Mouse (Mus musculus) kidney, adult 11 months (tissue): ENCODE results near the gene Haus8.
A peak's percentile ranks its signal among the peaks of the same experiment; 100 is the strongest.
"Not testable (repeated sequence)": the region's sequence is repeated elsewhere in the genome, so short reads cannot be mapped to it uniquely, and the experiment has no call there.

Experiments
- DNase-seq: peaks from one replicate; pipeline ENCODE4 v3.0.0; 2022

Haus8 gene

DNA sequence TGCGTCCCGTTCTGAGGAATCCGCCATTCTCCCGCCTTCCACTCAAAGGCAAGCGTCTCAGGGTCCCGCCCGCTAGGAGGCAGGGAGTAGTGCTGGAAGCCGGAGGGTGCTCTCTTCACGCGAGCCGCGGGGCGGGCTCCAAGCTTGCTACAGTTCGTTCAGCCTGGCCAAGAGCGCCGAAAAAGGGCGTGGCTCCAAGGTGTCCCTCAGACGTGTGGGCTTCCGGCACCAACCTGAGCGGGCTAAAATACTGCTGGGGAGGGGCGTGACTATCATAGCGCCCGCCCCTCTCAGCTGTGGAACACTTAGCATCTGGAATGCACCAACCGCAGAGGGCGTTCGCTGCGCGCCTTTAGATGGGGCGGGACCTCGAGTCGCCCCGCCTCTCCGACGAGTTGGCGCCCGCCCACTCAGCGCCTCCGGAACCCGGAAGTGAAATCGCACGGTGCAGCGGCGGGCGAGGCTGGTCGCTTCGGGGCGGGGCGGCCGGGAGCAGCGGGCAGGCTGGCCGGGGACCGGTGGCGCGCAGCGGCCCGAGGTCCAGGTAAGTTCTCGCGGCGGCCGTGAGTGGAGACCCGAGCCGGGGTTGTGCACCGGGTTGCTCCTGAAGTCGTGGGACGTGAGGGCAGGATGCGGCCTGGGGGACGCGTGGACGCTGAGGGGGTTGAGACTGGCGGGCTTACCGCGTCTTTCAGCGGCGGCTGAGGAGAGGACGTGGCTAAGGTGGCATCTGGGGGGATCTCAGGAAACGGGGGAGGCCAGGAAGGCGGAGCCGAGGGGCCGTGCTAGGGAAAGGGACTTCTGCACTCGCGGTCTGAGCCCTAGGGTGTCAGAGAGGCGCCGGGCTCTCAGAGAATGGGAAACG lies at the start of gene Haus8, which contains the start of gene Myo9b:
Gene Haus8 (minus strand): TSS at position 649 of the 865 bp plus-strand sequence.
Gene Myo9b (plus strand): TSS at position 429 of the 865 bp plus-strand sequence.
- peak; percentile 99 for DNase-seq

DNA sequence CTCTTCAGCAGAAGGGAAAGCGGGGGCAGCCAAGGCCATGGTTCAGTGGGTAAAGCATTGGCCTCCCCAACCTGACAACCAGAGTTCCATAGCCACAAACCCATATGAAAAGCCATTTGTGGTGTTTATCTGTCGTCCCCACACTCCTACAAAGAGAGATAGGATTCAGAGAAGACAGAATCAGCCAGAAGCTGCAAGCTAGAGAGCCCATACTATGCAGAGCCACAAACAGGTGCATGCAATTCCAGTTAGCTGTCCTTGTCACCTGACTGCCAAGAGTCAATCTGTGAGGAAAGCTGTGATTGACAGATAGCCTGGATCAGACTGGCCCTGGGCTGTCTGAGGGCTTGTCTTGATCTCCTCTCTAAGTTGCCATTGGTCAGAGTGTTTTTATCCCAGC lies 47.0 kb upstream of the Haus8 start:
- not testable (repeated sequence) for DNase-seq

DNA sequence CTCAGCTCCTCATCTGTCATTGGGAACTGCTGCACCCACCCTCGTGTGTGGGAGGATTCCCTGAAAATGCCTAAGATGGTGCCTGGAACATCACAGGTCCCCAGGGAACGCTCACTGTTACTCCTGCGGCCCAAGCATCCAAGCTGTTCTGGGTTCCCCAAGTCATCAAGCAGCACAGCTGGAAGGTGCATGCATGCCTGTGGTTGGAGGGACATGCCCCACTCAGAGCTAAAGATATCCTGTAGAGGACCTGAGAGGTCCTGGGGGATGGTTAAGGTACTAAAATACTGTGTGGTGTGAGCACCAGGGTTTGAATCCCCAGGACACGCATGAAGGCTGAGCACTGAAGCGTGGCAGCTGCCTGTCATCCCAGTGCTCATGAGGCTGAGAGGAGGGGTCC lies 45.9 kb upstream of the Haus8 start:
- DNase-seq = not testable (repeated sequence)

DNA sequence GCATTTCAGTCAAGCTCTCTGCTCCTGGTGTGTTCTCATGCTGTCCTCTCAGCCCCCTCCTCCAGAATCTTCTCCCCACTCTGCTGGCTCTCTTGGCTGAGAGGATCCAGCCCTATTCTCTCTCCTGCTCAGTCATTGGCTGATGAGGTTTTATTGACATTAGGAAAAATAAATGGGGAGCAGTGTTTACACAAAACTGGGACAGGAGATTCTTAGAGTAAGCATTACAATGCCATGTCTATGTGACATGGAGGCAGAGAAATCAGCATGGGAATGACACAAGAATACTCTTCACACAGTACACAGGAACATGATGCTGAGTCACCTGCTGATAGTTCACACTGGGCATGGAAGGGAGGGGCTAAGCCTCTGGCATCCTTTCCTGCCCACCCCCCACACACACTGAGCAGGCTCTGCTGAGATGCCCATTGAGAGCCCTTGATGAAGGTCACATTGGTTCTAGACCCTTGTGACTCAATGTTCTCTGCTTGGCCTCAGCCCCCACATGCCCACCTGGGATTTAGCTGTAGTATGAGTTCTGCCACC lies 43.8 kb upstream of the Haus8 start:
- DNase-seq = no peak

DNA sequence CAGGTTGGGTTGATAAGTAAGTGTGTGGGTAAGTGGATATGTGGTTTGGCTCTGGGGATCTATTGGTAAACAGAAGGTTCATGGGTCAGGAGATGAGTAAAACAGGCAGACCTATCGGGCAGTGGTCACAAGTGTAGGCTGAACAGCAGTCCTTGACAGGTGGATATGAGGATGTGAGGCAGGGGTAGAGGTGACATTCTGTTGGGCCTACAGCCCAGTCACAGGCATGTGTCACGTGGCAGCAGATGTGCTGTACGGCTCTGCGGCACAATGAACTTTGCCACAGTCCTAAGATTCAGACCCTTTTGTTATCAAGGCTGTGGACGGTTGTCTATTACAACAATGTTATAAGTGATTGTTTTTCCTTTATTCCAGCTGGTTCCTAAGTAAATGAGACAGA lies 43.2 kb upstream of the Haus8 start:
- no peak for DNase-seq

DNA sequence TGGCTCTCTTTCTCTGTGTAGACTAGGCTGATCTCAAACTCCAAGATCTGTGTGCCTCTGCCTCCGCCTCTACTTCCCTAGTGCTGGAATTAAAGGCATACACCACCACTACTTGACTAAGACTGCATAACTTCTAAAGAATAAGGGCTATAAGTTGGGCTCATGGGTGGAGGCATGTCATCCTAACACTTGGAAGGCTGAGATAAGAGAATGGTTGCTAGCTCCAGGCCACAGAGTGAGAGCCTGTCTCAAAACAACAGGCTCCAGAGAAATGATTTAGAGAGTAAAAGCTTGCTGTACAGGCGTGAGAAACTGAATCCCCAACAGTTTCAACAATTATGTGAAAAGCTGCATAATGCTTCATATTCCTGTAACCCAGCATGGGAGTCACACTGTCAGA lies 41.2 kb upstream of the Haus8 start:
- no peak for DNase-seq

DNA sequence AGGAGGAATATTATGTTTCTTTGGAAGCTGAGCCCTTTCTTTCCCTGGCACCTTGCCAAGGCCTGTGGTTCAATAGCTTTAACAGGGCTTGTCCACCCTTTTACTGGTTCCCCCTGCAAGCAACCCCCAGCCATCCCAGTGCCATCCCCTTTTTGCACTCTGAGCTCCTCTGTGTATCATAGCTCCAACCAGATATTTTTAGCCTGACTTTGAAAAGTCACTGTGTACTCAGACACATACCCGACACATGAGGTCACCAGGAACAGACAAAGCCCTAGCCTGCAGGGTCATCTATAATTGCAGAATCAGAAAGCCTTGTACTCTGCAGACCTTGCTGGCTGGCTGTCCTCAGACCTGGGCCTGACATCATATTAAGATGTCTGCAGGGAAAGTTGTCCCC lies 40.0 kb upstream of the Haus8 start:
- DNase-seq = peak; percentile 10

DNA sequence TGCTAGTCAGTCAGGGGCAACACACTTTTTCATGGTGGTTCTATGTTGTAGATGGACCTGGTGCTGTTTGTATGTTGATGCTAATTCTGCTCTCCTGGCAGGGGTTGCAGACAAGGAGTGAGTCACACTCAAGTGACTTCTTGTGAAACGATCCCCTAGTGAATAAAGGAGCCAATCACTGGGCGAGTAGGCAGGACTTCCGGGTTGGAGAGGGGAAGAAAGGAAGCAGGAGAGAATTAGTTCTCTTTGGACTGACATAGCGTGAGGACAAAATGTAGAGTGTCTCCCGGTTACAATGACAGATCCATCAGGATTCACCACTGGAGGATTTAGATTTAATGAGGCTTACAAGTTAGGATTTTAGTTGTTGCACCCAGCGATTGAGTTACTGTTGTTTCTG lies 37.7 kb upstream of the Haus8 start:
- no peak for DNase-seq

DNA sequence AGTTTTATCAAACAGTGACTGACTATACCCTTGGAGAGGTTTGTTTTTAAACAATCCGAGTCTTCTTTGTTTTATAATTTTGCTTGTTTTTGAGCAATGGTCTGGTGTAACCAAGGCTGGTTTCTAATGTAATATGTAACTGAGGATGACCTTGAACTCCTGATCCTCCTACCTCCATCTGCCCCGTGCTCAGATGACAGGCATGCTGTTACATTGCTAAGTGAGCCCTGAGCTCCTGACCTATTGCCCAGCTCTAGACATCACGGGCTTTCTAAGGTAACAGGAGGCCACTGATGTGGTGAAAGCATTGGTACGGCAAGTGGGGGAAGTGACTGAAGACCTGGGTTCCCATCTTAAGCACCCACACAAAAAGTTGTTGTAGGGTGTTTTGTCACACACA lies 35.2 kb upstream of the Haus8 start:
- DNase-seq = no peak

DNA sequence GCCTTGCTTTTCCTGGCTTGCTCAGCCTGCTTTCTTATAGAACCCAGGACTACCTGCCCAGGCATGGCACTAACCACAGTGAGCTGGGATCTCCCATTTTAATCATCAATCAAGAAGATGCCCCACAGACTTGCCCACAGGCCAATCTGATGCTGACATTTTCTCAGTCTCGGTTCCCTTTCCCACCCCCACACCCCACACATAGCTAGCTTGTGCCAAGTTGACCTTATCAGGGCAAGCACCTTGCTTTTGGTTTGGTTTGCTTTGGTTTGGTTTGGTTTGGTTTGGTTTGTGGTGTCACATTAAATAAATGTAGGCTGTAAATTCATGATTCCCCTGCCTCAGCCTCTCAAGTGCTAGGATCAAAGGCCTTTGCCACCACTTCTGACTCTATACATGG lies 34.6 kb upstream of the Haus8 start:
- DNase-seq = no peak

DNA sequence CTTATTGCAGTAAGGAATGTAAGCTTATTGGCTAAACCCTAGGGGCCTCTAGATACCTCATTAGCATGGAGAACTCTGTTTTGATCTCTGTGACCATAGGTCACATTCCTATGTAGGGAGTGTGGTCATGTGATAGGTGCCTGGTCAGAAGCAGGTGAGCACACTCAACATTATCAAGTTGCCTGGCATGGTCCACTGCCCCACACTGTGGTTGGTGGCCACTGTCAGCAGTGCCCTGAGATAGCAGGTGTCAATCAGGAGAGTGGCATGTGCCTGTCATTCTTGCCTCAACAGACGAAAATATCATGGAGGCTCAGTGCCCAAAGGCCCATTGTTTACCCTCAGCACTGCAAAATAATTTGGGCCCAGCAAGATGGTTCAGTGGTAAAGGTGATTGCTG lies 33.3 kb upstream of the Haus8 start:
- DNase-seq = no peak

DNA sequence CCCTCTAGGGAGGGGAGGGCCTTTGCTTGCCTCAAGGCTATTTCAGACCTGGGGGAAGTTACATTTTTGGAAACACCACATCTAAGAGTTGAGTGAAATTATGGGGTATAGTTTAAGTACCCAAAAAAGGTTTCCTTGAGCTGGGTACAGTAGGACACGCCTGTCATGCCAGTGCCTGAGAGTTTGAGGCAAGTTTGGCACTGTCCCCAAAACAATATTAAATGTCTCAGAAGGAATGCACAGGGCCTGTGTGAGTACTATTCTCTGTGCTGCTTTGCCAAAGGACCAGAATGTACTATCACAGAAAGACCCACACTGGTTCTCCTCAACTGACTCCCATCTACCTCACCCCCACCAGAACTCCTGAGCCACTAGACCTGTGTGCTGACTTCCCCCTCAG lies 30.9 kb upstream of the Haus8 start:
- no peak for DNase-seq

DNA sequence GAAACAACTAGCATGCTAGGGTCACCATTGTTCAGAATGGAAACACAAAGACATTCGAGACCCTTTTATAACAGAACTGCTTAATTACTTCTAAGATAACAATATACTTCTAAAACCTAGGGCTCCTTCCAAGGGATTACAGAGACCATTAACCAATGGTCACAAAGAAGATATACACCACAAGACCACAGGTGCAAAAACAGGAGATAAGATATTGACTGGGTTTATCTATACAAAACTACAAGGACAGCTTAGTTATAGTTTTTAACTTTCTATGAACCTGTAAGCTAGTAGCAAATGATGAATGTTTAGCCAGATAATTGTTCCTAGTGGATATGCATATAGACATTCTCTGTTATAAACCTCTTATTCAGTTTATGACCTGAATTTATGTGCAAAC lies 30.1 kb upstream of the Haus8 start:
- no peak for DNase-seq

DNA sequence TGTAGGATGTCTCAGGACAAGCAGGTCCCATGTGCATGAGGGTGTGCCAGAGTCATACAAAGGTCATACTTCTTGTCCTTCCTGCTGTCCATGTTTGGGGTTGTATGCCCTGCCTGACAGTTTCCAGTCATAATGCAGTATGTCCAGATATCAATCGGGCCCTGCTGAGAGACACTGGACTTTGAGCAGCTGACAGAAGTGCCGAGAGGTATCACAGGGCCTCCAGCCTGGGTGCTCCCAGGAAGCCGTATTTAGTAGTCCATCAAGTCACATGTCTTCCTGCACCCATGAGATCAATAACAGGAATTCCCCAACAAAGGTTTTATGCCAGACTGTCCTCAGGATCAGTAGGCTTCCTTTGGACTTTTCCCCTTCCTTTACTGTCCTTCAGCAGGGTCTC lies 27.0 kb upstream of the Haus8 start:
- DNase-seq = no peak

DNA sequence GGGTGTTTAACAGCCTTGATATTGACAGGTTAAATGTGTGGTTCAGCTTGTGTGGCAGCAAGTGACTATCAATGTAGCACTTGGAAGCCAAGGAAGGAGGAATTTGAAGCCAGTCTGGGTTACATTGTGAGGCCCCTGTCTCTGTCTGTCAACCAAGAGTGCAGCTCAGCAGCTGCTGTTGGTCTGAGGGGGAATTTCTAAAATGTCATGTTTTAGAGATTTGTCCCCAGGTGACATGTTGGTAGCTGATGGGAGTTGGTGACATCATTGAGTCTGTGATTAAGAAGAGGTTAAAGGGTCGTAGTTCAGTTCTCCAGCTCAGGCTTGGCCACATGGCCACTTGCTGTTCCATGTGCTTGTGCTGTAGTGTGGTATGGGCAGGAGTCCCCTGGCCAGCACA lies 24.7 kb upstream of the Haus8 start:
- no peak for DNase-seq

DNA sequence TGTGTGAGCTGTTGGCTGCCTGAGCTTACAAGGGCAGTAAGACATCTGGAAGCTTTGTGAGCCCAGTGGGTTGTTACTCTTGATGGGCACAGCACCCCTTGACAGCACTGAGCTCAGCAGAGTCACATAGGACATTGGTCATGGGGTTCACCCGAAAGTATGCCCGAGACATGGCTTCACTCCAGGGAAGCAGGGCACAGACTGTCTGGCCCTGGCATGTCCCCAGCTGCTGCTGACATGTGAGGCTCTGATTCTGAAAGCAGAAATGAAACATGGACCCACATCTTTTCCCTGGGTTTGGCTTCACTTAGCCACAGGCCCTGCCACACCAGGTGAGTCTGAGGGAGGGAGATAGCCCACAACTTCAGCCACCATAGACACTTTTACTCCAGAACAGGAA lies 24.1 kb upstream of the Haus8 start:
- DNase-seq = no peak

DNA sequence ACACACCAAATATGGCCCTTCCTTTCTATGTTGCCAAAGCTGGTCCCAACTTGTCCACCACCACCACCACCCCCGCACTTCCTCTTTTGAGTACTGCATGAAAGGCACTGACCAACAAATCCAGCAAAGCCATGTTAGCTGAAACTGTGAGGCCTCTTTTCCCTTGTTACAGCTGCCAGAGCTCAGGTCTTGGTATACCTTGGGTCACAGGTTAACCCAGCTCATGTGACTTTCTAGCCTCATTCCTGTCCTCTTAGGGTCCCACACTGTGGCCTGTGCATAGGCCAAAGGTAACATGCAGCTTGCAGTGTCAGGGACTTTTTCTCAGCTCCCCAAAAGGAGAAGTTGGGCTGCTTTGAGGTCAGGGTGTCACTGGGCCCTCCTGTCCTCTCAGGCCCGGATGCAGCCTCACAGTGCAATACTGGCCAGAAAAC lies 23.5 kb upstream of the Haus8 start:
- DNase-seq = no peak

DNA sequence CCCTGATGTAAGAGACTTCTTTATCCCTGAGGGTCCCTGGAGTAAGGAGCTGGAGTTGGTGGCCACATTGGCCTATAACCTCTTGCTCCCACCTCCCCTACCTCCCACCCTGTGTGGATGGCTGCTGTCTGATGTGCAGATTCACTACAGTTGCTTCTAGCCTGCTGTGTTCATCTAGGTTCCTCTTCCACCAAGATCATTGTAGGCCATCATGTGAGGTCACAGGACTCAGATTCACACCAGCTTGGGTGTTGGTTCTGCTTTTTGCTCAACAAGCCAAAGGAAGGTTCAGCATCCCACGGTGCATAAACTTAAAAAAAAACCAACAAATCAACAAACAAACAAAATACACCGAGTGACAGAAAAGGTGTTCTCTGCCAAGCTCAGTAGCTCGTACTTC lies 21.2 kb upstream of the Haus8 start:
- DNase-seq = not testable (repeated sequence)

DNA sequence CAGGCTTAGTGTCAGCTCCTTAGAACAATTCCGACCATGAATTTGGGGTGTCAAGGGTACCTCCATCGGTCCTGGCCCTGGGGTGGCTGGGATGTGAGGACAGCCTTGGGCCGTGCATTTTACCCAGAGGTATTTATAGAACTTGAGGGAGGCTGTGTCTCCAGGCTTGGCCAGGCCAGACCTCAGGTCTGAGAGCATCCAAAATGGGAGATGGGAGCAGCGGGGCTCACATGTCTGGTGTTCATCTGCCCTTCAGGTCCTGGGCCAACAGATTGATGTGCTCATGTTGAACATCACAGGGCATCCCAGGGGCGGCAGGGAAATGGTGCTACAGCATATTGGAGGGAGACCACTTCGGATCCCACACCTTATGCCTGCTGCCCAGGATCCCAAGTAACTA lies 18.6 kb upstream of the Haus8 start:
- no peak for DNase-seq

DNA sequence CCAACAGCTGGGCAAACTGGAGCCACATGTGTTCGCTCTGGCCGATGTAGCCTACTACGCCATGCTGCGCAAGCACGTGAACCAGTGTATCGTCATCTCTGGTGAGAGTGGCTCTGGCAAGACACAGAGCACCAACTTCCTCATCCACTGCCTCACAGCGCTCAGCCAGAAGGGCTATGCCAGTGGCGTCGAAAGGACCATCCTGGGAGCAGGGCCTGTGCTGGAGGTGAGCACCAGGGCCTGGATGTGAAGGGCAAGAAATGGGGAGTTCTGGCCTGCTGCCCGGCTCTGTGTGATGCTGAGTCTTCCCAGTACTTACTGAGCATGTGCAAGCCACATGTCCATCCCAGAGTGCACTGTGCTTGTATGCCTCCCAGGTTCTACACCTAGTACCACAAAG lies 18.2 kb upstream of the Haus8 start:
- DNase-seq = no peak

DNA sequence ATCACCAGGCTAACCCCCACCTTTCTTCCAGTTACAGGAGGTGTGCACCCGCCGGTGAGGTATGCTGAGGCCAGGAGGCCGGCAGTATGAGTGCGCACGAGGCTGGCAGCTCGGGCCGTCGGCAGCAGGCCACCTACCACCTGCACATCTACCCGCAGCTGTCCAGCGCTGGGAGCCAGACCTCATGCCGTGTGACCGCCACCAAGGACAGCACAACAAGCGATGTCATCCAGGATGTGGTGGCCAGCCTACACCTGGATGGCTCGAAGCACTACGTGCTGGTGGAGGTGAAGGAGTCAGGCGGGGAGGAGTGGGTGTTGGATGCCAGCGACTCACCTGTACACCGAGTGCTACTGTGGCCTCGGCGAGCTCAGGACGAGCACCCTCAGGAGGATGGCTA lies 17.5 kb upstream of the Haus8 start:
- DNase-seq = no peak

DNA sequence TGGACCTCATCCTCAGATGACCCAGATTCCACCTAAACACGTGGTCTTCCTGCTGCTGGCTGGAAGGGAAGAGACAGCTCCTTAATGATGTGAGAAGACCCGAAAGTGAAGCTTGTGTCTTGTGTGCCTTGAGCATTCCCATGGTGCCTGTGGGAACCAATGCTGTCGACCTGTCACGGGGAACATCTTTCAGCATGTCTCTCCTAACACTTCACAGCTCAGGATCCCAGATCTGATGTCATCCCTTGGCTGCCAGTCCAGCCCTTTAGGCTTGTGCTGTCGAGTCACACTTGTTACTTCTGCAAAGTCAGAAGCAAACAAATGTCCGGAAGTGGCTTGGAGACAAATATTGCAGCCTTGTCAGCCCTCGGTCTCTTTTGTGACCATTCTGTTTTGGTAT lies 16.4 kb upstream of the Haus8 start:
- DNase-seq = no peak

DNA sequence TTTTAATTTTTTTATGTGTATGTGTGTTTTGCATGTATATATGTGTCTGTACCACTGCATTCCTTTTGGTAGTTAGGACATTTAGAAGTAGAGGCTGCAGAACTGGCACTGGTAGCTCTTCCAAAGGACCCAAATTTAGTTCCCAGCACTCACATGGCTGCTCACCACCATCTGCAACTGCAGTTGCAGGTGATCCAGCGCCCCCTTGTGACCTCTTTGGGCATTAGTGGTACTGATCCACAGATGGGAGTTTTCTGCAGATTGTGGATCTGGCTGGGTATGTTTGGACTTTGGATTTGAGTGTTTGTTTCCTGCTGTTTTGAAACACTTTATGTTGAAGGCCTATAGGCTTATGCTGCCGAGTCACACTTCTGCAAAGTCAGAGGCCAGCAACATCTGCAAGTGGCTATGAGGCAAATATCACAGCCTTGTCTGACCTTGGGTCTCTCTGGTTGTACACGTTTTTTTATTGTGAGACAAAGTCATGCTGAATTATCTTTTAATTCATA lies 15.8 kb upstream of the Haus8 start:
- DNase-seq = no peak

DNA sequence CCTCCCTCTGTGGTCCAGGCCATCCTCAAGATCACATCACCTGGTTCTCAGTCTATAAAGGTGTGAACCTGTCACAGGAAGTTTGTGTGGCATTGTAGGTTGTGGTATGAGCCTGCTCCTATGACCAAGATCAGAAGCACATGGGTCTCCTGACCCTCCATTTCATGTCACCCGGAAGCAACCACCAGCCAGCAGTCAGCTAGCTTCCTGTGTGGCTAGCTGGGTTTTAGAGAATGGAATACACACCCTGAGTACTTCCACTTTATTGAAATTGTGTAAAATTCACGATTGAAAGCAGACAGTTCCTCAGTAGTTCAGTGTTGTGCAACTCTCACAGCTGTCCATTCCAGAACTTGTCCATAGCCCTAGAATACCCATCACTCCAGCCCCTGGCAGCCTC lies 13.5 kb upstream of the Haus8 start:
- not testable (repeated sequence) for DNase-seq

DNA sequence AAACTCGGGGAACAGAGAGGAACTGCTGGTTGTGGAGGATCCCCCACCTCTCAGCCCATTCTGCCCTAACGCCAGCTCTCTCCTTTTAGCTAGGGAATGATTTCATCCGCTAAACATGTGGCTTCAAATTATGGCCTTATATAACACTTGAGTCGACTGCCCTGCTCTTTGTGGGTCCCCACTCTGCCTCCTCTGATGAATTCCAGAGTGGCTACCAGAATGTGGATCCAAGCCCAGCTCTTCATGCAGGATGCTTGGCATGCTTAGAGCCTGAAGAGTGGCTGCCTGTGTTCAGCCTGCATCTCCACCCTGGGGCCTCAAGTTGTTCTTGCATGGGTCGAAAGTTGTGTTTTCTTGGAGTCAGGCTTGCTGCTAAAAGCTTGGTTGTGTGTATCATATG lies 9.9 kb upstream of the Haus8 start:
- DNase-seq = no peak
